Mouse (Mus musculus): Measurements from ENCODE around the gene Ergic1.

The Ergic1 gene

GRCm38 (mm10) chr17:26576833-26577232 lies 15.5 kb downstream of the Ergic1 start:
- DNase-seq = no peak

GRCm38 (mm10) chr17:26577309-26577708 lies 16.0 kb downstream of the Ergic1 start:
- DNase-seq = no peak

GRCm38 (mm10) chr17:26578162-26578561 lies 16.9 kb downstream of the Ergic1 start:
- DNase-seq = no peak

GRCm38 (mm10) chr17:26578771-26579170 lies 17.5 kb downstream of the Ergic1 start:
- DNase-seq = no peak

- DNase-seq = no peak
These were observed 18.1 kb downstream of the Ergic1 start for GRCm38 (mm10) chr17:26579396-26579795.

- no peak for DNase-seq
These were observed 19.6 kb downstream of the Ergic1 start for GRCm38 (mm10) chr17:26580873-26581401.

- no peak for DNase-seq
These were observed 21.0 kb downstream of the Ergic1 start for GRCm38 (mm10) chr17:26582297-26582696.

GRCm38 (mm10) chr17:26583056-26583455 lies 21.8 kb downstream of the Ergic1 start:
- DNase-seq = no peak

- no peak for DNase-seq
These were observed 22.3 kb downstream of the Ergic1 start for GRCm38 (mm10) chr17:26583606-26584005.

- no peak for DNase-seq
These were observed 22.8 kb downstream of the Ergic1 start for GRCm38 (mm10) chr17:26584063-26584462.

- DNase-seq = no peak
These were observed 23.4 kb downstream of the Ergic1 start for GRCm38 (mm10) chr17:26584558-26585136.

GRCm38 (mm10) chr17:26587961-26588487 lies 26.7 kb downstream of the Ergic1 start:
- no peak for DNase-seq

GRCm38 (mm10) chr17:26592510-26592909 lies 31.2 kb downstream of the Ergic1 start:
- no peak for DNase-seq

- no peak for DNase-seq
These were observed 31.9 kb downstream of the Ergic1 start for GRCm38 (mm10) chr17:26593199-26593598.

GRCm38 (mm10) chr17:26594171-26594570 lies 32.9 kb downstream of the Ergic1 start:
- no peak for DNase-seq

GRCm38 (mm10) chr17:26594958-26595357 lies 33.7 kb downstream of the Ergic1 start:
- no peak for DNase-seq

GRCm38 (mm10) chr17:26595448-26596167 lies 34.3 kb downstream of the Ergic1 start:
- no peak for DNase-seq

- DNase-seq = no peak
These were observed 34.9 kb downstream of the Ergic1 start for GRCm38 (mm10) chr17:26596168-26596658.

GRCm38 (mm10) chr17:26596856-26597481 lies 35.7 kb downstream of the Ergic1 start:
- DNase-seq = no peak

GRCm38 (mm10) chr17:26598845-26599244 lies 37.6 kb downstream of the Ergic1 start:
- no peak for DNase-seq

- DNase-seq = no peak
These were observed 39.7 kb downstream of the Ergic1 start for GRCm38 (mm10) chr17:26600913-26601447.

GRCm38 (mm10) chr17:26601514-26601913 lies 40.2 kb downstream of the Ergic1 start:
- no peak for DNase-seq

GRCm38 (mm10) chr17:26601926-26602325 lies 40.6 kb downstream of the Ergic1 start:
- no peak for DNase-seq

All from B cell, adult 2 months (primary cell).